Mouse (Mus musculus): Measurements from ENCODE around the gene Kcnc1. TPM values are rescaled to one million over a fixed set of nuclear protein-coding genes. Genes with fewer than 3 reads are reported as not detected.

Gene Kcnc1
- polyA plus RNA-seq, 1 experiment from 2014 or later: 0.50 TPM

DNA sequence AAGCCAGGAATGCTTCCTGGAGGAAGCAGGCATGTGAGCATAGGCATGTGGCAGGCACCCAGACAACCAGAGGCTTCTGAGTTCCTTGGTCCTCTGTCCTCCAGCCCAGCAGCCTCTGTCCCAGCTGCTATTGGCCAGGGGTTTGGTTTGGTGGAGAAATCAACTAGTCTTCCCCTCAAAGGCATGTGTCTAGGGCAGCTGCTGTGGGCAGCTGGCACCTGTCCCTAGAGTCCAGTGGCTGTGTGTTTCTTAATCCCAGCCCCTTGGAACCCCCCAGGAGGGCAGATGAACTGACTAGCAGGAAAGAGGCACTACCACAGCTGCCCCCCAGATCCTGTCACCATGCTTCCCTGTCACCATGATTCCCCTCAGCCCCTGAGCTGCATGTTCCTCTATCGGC is 30.5 kb upstream of the Kcnc1 start:
- ATAC-seq: no peak
- Histone ChIP-seq H3K9me3 (ENCODE audit: control insufficient read depth, low read length) (no peaks in the 10 kb centered on the region), H3K27ac (ENCODE audit: low read length) (no peak overlapping the region), H3K4me3 (ENCODE audit: low read length) (no peak overlapping the region), H3K4me2 (ENCODE audit: low read depth, low read length) (no peak overlapping the region), H3K27me3 (replicated peaks; ENCODE audit: control insufficient read depth, insufficient read depth, low read length) (no peaks in the 10 kb centered on the region), H3K9ac (ENCODE audit: low read depth, low read length) (no peak overlapping the region), H3K36me3 (ENCODE audit: control insufficient read depth, insufficient read depth, low read length) (no peaks in the 10 kb centered on the region), H3K4me1 (ENCODE audit: control insufficient read depth, insufficient read depth, low read length) (no peaks in the 10 kb centered on the region)
- WGBS: 84% methylated on average over 1 of the region's 1 CpGs

- H3K27ac ChIP-seq (ENCODE audit: low read length): no peak overlapping the region
- H3K4me1 ChIP-seq (ENCODE audit: control insufficient read depth, insufficient read depth, low read length): no peaks in the 10 kb centered on the region
- ATAC-seq: no peak
- H3K4me3 ChIP-seq (ENCODE audit: low read length): no peak overlapping the region
- no peaks in the 10 kb centered on the region for H3K9me3 ChIP-seq (ENCODE audit: control insufficient read depth, low read length)
- H3K9ac ChIP-seq (ENCODE audit: low read depth, low read length): no peak overlapping the region
- peaks cover 15% of the 10 kb centered on the region for H3K27me3 ChIP-seq (replicated peaks; ENCODE audit: control insufficient read depth, insufficient read depth, low read length)
- no peaks in the 10 kb centered on the region for H3K36me3 ChIP-seq (ENCODE audit: control insufficient read depth, insufficient read depth, low read length)
- 71% methylated on average over 4 of the region's 4 CpGs for WGBS
- no peak overlapping the region for H3K4me2 ChIP-seq (ENCODE audit: low read depth, low read length)
These were observed 25.2 kb upstream of the Kcnc1 start for GRCm38 (mm10) chr7:46371104-46371503.

DNA sequence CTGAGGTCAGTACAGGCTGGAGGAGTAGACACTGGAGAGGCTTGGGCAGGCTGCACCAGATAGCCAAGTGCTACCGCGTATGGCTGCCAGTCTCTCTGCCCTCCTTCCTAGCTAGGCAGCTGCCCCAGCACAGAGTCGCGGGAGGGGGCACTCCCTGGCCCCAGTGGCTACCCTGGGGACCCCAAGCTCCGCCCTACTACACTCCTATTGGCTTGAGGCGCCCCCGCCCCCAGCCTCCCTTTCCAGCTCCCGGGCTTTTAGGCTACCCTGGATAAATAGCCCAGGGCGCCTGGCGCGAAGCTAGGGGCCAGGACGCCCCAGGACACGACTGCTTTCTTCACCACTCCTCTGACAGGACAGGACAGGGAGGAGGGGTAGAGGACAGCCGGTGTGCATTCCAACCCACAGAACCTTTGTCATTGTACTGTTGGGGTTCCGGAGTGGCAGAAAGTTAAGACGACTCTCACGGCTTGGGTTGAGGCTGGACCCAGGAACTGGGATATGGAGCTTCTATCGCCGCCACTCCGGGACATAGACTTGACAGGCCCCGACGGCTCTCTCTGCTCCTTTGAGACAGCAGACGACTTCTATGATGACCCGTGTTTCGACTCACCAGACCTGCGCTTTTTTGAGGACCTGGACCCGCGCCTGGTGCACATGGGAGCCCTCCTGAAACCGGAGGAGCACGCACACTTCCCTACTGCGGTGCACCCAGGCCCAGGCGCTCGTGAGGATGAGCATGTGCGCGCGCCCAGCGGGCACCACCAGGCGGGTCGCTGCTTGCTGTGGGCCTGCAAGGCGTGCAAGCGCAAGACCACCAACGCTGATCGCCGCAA is 19.9 kb upstream of the Kcnc1 start, which contains the start of gene Myod1:
TSS of gene Myod1 (plus strand) at position 303 of the 836 bp plus-strand sequence.
- Histone ChIP-seq H3K4me1 (ENCODE audit: control insufficient read depth, insufficient read depth, low read length) (no peaks in the 10 kb centered on the region), H3K27ac (ENCODE audit: low read length) (no peak within 1 kb of the TSS), H3K4me3 (ENCODE audit: low read length) (no peak within 1 kb of the TSS), H3K9ac (ENCODE audit: low read depth, low read length) (no peak within 1 kb of the TSS), H3K27me3 (replicated peaks; ENCODE audit: control insufficient read depth, insufficient read depth, low read length) (peaks cover 47% of the 10 kb centered on the region), H3K9me3 (ENCODE audit: control insufficient read depth, low read length) (no peaks in the 10 kb centered on the region), H3K4me2 (ENCODE audit: low read depth, low read length) (no peak within 1 kb of the TSS), H3K36me3 (ENCODE audit: control insufficient read depth, insufficient read depth, low read length) (no peaks in the 10 kb centered on the region)
- no peak for ATAC-seq
- WGBS: 6% methylated on average over 44 of the region's 44 CpGs

DNA sequence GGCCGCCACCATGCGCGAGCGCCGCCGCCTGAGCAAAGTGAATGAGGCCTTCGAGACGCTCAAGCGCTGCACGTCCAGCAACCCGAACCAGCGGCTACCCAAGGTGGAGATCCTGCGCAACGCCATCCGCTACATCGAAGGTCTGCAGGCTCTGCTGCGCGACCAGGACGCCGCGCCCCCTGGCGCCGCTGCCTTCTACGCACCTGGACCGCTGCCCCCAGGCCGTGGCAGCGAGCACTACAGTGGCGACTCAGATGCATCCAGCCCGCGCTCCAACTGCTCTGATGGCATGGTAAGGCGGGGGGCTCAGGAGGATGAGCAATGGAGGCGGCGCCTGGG is 19.3 kb upstream of the Kcnc1 start:
- peaks cover 47% of the 10 kb centered on the region for H3K27me3 ChIP-seq (replicated peaks; ENCODE audit: control insufficient read depth, insufficient read depth, low read length)

DNA sequence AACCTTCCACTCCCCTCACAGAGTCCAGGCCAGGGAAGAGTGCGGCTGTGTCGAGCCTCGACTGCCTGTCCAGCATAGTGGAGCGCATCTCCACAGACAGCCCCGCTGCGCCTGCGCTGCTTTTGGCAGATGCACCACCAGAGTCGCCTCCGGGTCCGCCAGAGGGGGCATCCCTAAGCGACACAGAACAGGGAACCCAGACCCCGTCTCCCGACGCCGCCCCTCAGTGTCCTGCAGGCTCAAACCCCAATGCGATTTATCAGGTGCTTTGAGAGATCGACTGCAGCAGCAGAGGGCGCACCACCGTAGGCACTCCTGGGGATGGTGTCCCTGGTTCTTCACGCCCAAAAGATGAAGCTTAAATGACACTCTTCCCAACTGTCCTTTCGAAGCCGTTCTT is 18.2 kb upstream of the Kcnc1 start:
- H3K4me1 ChIP-seq (ENCODE audit: control insufficient read depth, insufficient read depth, low read length): no peaks in the 10 kb centered on the region
- no peak overlapping the region for H3K27ac ChIP-seq (ENCODE audit: low read length)
- no peaks in the 10 kb centered on the region for H3K9me3 ChIP-seq (ENCODE audit: control insufficient read depth, low read length)
- no peaks in the 10 kb centered on the region for H3K36me3 ChIP-seq (ENCODE audit: control insufficient read depth, insufficient read depth, low read length)
- no peak overlapping the region for H3K4me2 ChIP-seq (ENCODE audit: low read depth, low read length)
- no peak overlapping the region for H3K4me3 ChIP-seq (ENCODE audit: low read length)
- H3K9ac ChIP-seq (ENCODE audit: low read depth, low read length): no peak overlapping the region
- H3K27me3 ChIP-seq (replicated peaks; ENCODE audit: control insufficient read depth, insufficient read depth, low read length): peaks cover 47% of the 10 kb centered on the region
- 3% methylated on average over 22 of the region's 22 CpGs for WGBS
- no peak for ATAC-seq

More for the DNA sequence above, 19.3 kb upstream of the Kcnc1 start:
- Histone ChIP-seq H3K36me3 (ENCODE audit: control insufficient read depth, insufficient read depth, low read length) (no peaks in the 10 kb centered on the region), H3K9me3 (ENCODE audit: control insufficient read depth, low read length) (no peaks in the 10 kb centered on the region), H3K9ac (ENCODE audit: low read depth, low read length) (no peak overlapping the region), H3K4me1 (ENCODE audit: control insufficient read depth, insufficient read depth, low read length) (no peaks in the 10 kb centered on the region), H3K4me3 (ENCODE audit: low read length) (no peak overlapping the region), H3K4me2 (ENCODE audit: low read depth, low read length) (no peak overlapping the region), H3K27ac (ENCODE audit: low read length) (no peak overlapping the region)
- no peak for ATAC-seq
- under 1% methylated on average over 33 of the region's 33 CpGs for WGBS

DNA sequence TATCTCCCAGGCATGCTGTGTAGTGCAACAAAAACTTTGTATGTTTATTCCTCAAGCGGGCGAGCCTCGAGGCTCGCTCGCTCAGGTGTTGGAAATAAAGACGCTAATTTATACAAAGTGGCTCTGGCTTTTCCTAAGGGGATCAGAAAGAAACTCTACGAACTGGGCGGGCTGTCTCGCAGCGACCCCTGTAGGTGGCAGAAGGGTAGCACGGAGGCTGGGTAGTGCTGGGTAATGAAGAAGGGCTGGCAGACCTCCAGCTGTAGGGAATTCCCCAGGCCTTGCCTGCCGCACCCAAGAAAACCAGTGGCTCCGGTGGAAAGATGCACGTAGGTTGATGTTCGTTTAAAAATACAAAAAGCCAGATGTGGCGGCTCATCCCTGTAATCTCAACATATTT is 17.3 kb upstream of the Kcnc1 start:
- no peak overlapping the region for H3K4me3 ChIP-seq (ENCODE audit: low read length)
- no peak overlapping the region for H3K27ac ChIP-seq (ENCODE audit: low read length)
- no peak for ATAC-seq
- H3K9ac ChIP-seq (ENCODE audit: low read depth, low read length): no peak overlapping the region
- no peaks in the 10 kb centered on the region for H3K4me1 ChIP-seq (ENCODE audit: control insufficient read depth, insufficient read depth, low read length)
- no peaks in the 10 kb centered on the region for H3K9me3 ChIP-seq (ENCODE audit: control insufficient read depth, low read length)
- H3K4me2 ChIP-seq (ENCODE audit: low read depth, low read length): no peak overlapping the region
- 7% methylated on average over 16 of the region's 16 CpGs for WGBS
- peaks cover 47% of the 10 kb centered on the region for H3K27me3 ChIP-seq (replicated peaks; ENCODE audit: control insufficient read depth, insufficient read depth, low read length)
- no peaks in the 10 kb centered on the region for H3K36me3 ChIP-seq (ENCODE audit: control insufficient read depth, insufficient read depth, low read length)

GRCm38 (mm10) chr7:46380625-46381024 is 15.7 kb upstream of the Kcnc1 start:
- Histone ChIP-seq H3K4me3 (ENCODE audit: low read length) (no peak overlapping the region), H3K27ac (ENCODE audit: low read length) (no peak overlapping the region), H3K9me3 (ENCODE audit: control insufficient read depth, low read length) (no peaks in the 10 kb centered on the region), H3K36me3 (ENCODE audit: control insufficient read depth, insufficient read depth, low read length) (no peaks in the 10 kb centered on the region), H3K9ac (ENCODE audit: low read depth, low read length) (no peak overlapping the region), H3K4me2 (ENCODE audit: low read depth, low read length) (no peak overlapping the region), H3K27me3 (replicated peaks; ENCODE audit: control insufficient read depth, insufficient read depth, low read length) (peaks cover 37% of the 10 kb centered on the region), H3K4me1 (ENCODE audit: control insufficient read depth, insufficient read depth, low read length) (no peaks in the 10 kb centered on the region)
- 66% methylated on average over 9 of the region's 9 CpGs for WGBS
- ATAC-seq: no peak

GRCm38 (mm10) chr7:46387430-46387829 is 8.9 kb upstream of the Kcnc1 start:
- H3K4me3 ChIP-seq (ENCODE audit: low read length): no peak overlapping the region
- H3K4me2 ChIP-seq (ENCODE audit: low read depth, low read length): no peak overlapping the region
- no peak overlapping the region for H3K27ac ChIP-seq (ENCODE audit: low read length)
- no peak overlapping the region for H3K9ac ChIP-seq (ENCODE audit: low read depth, low read length)
- WGBS: 86% methylated on average over 3 of the region's 3 CpGs
- no peak for ATAC-seq
- no peaks in the 10 kb centered on the region for H3K4me1 ChIP-seq (ENCODE audit: control insufficient read depth, insufficient read depth, low read length)
- no peaks in the 10 kb centered on the region for H3K27me3 ChIP-seq (replicated peaks; ENCODE audit: control insufficient read depth, insufficient read depth, low read length)
- H3K9me3 ChIP-seq (ENCODE audit: control insufficient read depth, low read length): no peaks in the 10 kb centered on the region
- H3K36me3 ChIP-seq (ENCODE audit: control insufficient read depth, insufficient read depth, low read length): no peaks in the 10 kb centered on the region

GRCm38 (mm10) chr7:46389456-46390085 is 6.7 kb upstream of the Kcnc1 start:
- Histone ChIP-seq H3K36me3 (ENCODE audit: control insufficient read depth, insufficient read depth, low read length) (no peaks in the 10 kb centered on the region), H3K4me3 (ENCODE audit: low read length) (no peak overlapping the region), H3K27me3 (replicated peaks; ENCODE audit: control insufficient read depth, insufficient read depth, low read length) (peaks cover 6% of the 10 kb centered on the region), H3K9ac (ENCODE audit: low read depth, low read length) (no peak overlapping the region), H3K4me1 (ENCODE audit: control insufficient read depth, insufficient read depth, low read length) (no peaks in the 10 kb centered on the region), H3K4me2 (ENCODE audit: low read depth, low read length) (no peak overlapping the region), H3K27ac (ENCODE audit: low read length) (no peak overlapping the region), H3K9me3 (ENCODE audit: control insufficient read depth, low read length) (no peaks in the 10 kb centered on the region)
- WGBS: 80% methylated on average over 10 of the region's 10 CpGs
- ATAC-seq: no peak

All from intestine, embryonic 16.5 days (tissue).